Mouse (Mus musculus): ENCODE measurements around the gene Sema4d. TPM values are rescaled to one million over a fixed set of nuclear protein-coding genes. Genes with fewer than 3 reads are reported as not detected.

The Sema4d gene
- polyA plus RNA-seq, 1 experiment from 2014 or later, result 20.3 TPM

DNA sequence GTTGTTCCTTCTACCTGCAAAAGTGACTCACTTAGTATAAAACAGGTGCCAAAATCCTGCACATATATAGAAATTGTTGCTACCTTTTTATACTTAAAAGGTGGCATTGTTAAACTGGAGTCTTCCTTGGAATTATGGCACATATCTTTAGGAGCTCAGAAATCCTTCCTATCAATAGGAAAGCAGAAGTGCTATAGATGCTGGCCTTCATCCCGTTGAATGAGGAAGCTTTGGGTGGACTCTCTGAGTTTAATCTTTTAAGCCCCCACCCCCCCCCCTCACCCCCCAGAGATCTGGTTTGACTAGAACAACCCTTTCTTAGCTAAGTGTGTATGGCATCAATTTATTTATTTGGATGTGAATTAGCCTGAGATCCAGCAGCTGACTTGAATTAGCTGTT is 143.8 kb downstream of the Sema4d start:
- Histone ChIP-seq H3K4me3 (replicated peaks) (no peak overlapping the region), H3K9ac (no peak overlapping the region), H3K9me3 (replicated peaks) (no peaks in the 10 kb centered on the region), H3K36me3 (peaks cover 34% of the 10 kb centered on the region), H3K27me3 (no peaks in the 10 kb centered on the region), H3K27ac (no peak overlapping the region), H3K4me2 (no peak overlapping the region), H3K4me1 (peaks cover 40% of the 10 kb centered on the region)
- no peak for ATAC-seq (replicated peaks; ENCODE audit: low FRiP score)
- 82% methylated on average over 1 of the region's 1 CpGs for WGBS

GRCm38 (mm10) chr13:51648237-51648636 is 145.3 kb downstream of the Sema4d start:
- peak overlapping the region; percentile 67 for H3K4me2 ChIP-seq
- WGBS, result 88% methylated on average over 4 of the region's 4 CpGs
- ATAC-seq (replicated peaks; ENCODE audit: low FRiP score), result no peak

DNA sequence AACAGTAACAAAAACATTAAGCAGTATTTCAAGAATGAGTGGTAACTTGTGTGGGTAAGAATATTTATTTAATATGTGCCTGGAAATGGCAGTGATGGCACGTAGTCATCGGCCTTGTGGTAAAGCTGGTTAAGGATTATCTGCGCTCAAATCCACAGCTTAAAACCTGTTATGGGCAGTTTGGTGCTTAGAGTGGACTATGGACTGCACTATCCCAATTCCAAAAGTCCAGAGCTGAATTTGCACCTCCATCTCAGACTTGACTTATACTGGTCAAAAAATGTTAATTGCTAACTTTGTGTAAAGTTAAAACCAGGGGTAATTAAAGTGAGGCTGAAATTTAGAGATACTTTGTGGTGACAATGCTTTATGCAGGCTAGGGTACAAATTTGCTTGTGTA is 145.8 kb downstream of the Sema4d start:
- no peaks in the 10 kb centered on the region for H3K9me3 ChIP-seq (replicated peaks)
- H3K4me2 ChIP-seq, result peak overlapping the region; percentile 67
- 88% methylated on average over 3 of the region's 3 CpGs for WGBS
- H3K27ac ChIP-seq, result peak overlapping the region; percentile 45; the same call in 1 of the 2 replicates
- peaks cover 16% of the 10 kb centered on the region for H3K36me3 ChIP-seq
- no peak for ATAC-seq (replicated peaks; ENCODE audit: low FRiP score)
- peak overlapping the region; percentile 90 for H3K4me3 ChIP-seq (replicated peaks)
- H3K4me1 ChIP-seq, result peaks cover 46% of the 10 kb centered on the region
- peak overlapping the region; percentile 10; the same call in 1 of the 2 replicates for H3K9ac ChIP-seq
- no peaks in the 10 kb centered on the region for H3K27me3 ChIP-seq

More at GRCm38 (mm10) chr13:51648237-51648636, 145.3 kb downstream of the Sema4d start:
- H3K27me3 ChIP-seq, result no peaks in the 10 kb centered on the region
- H3K4me1 ChIP-seq, result peaks cover 46% of the 10 kb centered on the region
- peak overlapping the region; percentile 90; the same call in 1 of the 2 replicates for H3K4me3 ChIP-seq (replicated peaks)
- no peaks in the 10 kb centered on the region for H3K9me3 ChIP-seq (replicated peaks)
- no peak overlapping the region for H3K9ac ChIP-seq
- H3K36me3 ChIP-seq, result peaks cover 21% of the 10 kb centered on the region
- no peak overlapping the region for H3K27ac ChIP-seq

GRCm38 (mm10) chr13:51646362-51647027 is 147.1 kb downstream of the Sema4d start:
- peaks cover 47% of the 10 kb centered on the region for H3K4me1 ChIP-seq
- H3K9ac ChIP-seq, result peak overlapping the region; percentile 89
- peak overlapping the region; percentile 67 for H3K4me2 ChIP-seq
- 0 out of 2 replicates have a peak overlapping the region, but pooled peaks have one; percentile 10 for H3K27ac ChIP-seq
- H3K9me3 ChIP-seq (replicated peaks), result no peaks in the 10 kb centered on the region
- peaks cover 12% of the 10 kb centered on the region for H3K36me3 ChIP-seq
- no peak for ATAC-seq (replicated peaks; ENCODE audit: low FRiP score)
- peak overlapping the region; percentile 90 for H3K4me3 ChIP-seq (replicated peaks)
- no peaks in the 10 kb centered on the region for H3K27me3 ChIP-seq
- WGBS, result 26% methylated on average over 3 of the region's 3 CpGs

DNA sequence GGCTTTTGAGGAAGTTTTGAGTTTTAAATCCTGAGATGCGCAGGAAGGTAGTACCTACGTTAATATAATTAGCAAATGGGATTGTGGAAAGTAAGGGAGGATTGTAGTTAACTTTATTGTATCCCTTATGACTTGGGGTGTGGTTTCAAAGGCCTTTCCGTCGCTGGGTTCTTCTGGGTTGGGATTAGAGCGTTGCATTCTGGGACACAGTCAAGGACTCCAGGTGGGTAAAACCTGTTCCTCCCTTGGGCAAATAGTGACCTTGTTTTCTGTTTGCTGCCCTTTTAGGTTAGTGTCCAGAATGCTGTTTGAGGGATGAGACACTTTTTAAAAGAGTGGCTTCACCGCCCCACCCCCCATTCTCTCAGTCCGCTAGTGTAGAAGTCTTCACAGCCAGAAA is 147.7 kb downstream of the Sema4d start:
- no peaks in the 10 kb centered on the region for H3K27me3 ChIP-seq
- peaks cover 8% of the 10 kb centered on the region for H3K36me3 ChIP-seq
- peak overlapping the region; percentile 67 for H3K4me2 ChIP-seq
- peaks cover 42% of the 10 kb centered on the region for H3K4me1 ChIP-seq
- no peak for ATAC-seq (replicated peaks; ENCODE audit: low FRiP score)
- no peaks in the 10 kb centered on the region for H3K9me3 ChIP-seq (replicated peaks)
- H3K4me3 ChIP-seq (replicated peaks), result peak overlapping the region; percentile 90
- peak overlapping the region; percentile 89 for H3K9ac ChIP-seq
- peak overlapping the region; percentile 91 for H3K27ac ChIP-seq
- 1% methylated on average over 7 of the region's 7 CpGs for WGBS

DNA sequence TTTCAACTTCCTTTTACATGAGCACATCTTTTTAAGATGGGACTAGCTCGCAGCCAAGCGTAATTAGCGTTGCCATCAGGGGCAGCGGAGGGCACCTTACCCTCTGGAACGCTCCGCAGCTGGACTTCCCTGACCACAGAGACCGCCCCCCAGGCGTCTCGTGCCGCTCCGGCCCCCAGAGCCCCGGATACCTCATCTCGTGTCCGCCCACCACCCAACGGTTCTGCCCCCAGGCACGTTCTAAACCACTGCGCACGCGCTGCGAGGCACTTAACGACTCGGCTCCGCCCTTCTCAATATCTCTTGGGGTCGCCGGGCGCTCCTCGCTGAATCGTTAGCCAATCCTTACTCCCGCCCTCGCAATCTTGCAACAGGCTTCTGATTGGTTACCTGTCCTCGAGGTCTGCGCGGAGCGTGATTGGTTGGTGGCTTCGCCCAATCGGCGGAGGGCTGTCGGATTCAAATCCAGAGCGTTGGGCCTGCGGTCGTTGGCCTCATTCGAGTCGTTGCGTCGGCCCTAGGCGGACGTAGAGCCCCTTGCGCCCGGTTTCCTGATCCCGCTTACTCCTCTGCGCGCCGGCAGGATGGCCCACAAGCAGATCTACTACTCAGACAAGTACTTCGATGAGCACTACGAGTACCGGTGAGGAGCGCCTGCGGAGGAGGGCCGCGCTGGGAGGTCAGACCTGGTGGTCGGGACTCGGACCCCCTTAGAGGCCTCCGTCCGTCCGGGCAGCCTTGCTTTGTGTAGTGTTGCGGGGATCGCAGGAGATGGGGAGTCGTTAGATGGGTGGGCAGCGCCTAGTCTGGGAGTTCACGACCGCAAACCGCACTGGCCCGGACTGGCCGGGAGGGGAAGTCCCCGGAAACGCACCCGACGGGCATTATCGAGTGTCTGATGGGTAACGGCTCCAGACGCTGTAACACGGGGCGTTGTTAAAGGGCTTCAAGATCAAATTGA is 148.4 kb downstream of the Sema4d start, which contains the start of gene Cks2:
Cks2 (plus strand) TSS at position 404 of the 961 bp plus-strand sequence.
- peak within 1 kb of the TSS; percentile 89 for H3K9ac ChIP-seq
- under 1% methylated on average over 83 of the region's 83 CpGs for WGBS
- peak within 1 kb of the TSS; percentile 67 for H3K4me2 ChIP-seq
- H3K27me3 ChIP-seq, result no peaks in the 10 kb centered on the region
- no peaks in the 10 kb centered on the region for H3K9me3 ChIP-seq (replicated peaks)
- H3K27ac ChIP-seq, result peak within 1 kb of the TSS; percentile 91
- ATAC-seq (replicated peaks; ENCODE audit: low FRiP score), result peak; percentile 97
- H3K36me3 ChIP-seq, result peaks cover 5% of the 10 kb centered on the region
- H3K4me1 ChIP-seq, result peaks cover 39% of the 10 kb centered on the region
- peak within 1 kb of the TSS; percentile 90 for H3K4me3 ChIP-seq (replicated peaks)

DNA sequence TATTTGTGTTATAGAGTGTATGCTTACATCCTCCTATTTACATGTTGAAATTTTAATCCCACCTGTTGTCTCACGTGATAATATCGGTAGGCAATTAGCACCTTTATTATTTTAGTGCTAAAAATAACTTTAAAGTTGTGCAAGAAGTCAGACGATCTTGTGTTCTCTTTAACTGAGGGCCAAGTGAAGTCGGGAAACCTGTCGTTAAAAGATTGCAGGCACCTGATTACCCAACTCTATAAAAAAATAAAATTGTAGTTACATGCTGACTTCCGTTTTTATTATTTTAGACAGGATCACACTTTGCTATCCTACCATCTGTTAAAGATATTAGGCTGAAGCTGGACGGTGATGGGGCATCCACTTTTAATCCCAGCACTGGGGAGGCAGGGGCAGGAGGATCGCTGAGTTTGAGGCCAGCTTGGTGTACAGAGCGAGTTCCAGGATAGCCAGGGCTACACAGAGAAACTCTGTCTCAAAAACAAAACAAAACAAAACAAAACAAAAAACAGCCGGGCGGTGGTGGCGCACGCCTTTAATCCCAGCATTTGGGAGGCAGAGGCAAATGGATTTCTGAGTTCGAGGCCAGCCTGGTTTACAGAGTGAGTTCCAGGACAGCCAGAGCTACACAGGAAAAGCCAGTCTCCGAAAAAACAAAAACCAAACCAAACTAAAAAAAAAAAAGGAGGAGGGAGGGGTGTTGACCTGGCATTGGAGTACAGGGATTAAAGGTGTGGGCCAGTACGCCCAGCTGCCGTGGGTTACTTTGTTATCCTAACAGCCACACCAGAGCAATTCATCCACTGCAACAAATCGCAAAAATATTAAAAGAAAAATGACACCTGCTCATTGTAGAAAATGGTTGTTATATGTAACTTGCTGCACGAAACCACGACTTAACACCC is 149.4 kb downstream of the Sema4d start:
- ATAC-seq (replicated peaks; ENCODE audit: low FRiP score), result peak; percentile 7; the same call in 1 of the 2 replicates
- H3K4me3 ChIP-seq (replicated peaks), result peak overlapping the region; percentile 90
- H3K36me3 ChIP-seq, result no peaks in the 10 kb centered on the region
- H3K4me1 ChIP-seq, result peaks cover 39% of the 10 kb centered on the region
- peak overlapping the region; percentile 37 for H3K9ac ChIP-seq
- 50% methylated on average over 20 of the region's 20 CpGs for WGBS
- no peaks in the 10 kb centered on the region for H3K9me3 ChIP-seq (replicated peaks)
- H3K4me2 ChIP-seq, result peak overlapping the region; percentile 67
- no peaks in the 10 kb centered on the region for H3K27me3 ChIP-seq
- peak overlapping the region; percentile 85 for H3K27ac ChIP-seq

GRCm38 (mm10) chr13:51642171-51642778 is 151.3 kb downstream of the Sema4d start:
- Histone ChIP-seq H3K36me3 (no peaks in the 10 kb centered on the region), H3K27me3 (no peaks in the 10 kb centered on the region), H3K4me1 (peaks cover 23% of the 10 kb centered on the region), H3K9me3 (replicated peaks) (no peaks in the 10 kb centered on the region), H3K4me3 (replicated peaks) (0 out of 2 replicates have a peak overlapping the region, but pooled peaks have one; percentile 5), H3K4me2 (peak overlapping the region; percentile 43), H3K27ac (peak overlapping the region; percentile 63), H3K9ac (no peak overlapping the region)
- 17% methylated on average over 11 of the region's 11 CpGs for WGBS
- ATAC-seq (replicated peaks; ENCODE audit: low FRiP score), result peak; percentile 8; the same call in 1 of the 2 replicates

- no peak for ATAC-seq (replicated peaks; ENCODE audit: low FRiP score)
- H3K9ac ChIP-seq, result no peak overlapping the region
- H3K4me1 ChIP-seq, result peaks cover 15% of the 10 kb centered on the region; the same call in 1 of the 2 replicates
- H3K4me2 ChIP-seq, result no peak overlapping the region
- WGBS, result 85% methylated on average over 3 of the region's 3 CpGs
- no peak overlapping the region; the same call in 1 of the 2 replicates for H3K27ac ChIP-seq
- no peaks in the 10 kb centered on the region for H3K36me3 ChIP-seq
- no peak overlapping the region for H3K4me3 ChIP-seq (replicated peaks)
- no peaks in the 10 kb centered on the region for H3K9me3 ChIP-seq (replicated peaks)
- no peaks in the 10 kb centered on the region for H3K27me3 ChIP-seq
Observed at GRCm38 (mm10) chr13:51641424-51641823, 152.1 kb downstream of the Sema4d start.

GRCm38 (mm10) chr13:51638958-51639357 is 154.6 kb downstream of the Sema4d start:
- H3K36me3 ChIP-seq, result no peaks in the 10 kb centered on the region
- no peak overlapping the region for H3K4me2 ChIP-seq
- H3K9me3 ChIP-seq (replicated peaks), result no peaks in the 10 kb centered on the region
- no peaks in the 10 kb centered on the region for H3K27me3 ChIP-seq
- H3K9ac ChIP-seq, result no peak overlapping the region
- no peak overlapping the region for H3K4me3 ChIP-seq (replicated peaks)
- no peak overlapping the region for H3K27ac ChIP-seq
- peaks cover 9% of the 10 kb centered on the region; the same call in 1 of the 2 replicates for H3K4me1 ChIP-seq
- no peak for ATAC-seq (replicated peaks; ENCODE audit: low FRiP score)
- WGBS, result 87% methylated on average over 4 of the region's 4 CpGs
